Mouse (Mus musculus): ENCODE data around the gene Armc12. TPM values are rescaled to one million over a fixed set of nuclear protein-coding genes. Genes with fewer than 3 reads are reported as not detected.

Gene Armc12
- total RNA-seq, 2 experiments from 2014 or later = not detected

- no peak for ATAC-seq (replicated peaks; ENCODE audit: poor library complexity)
Observed at GRCm38 (mm10) chr17:28512696-28513095, 17.9 kb upstream of the Armc12 start.

- ATAC-seq (replicated peaks; ENCODE audit: poor library complexity) = no peak
Observed at GRCm38 (mm10) chr17:28513337-28513736, 17.3 kb upstream of the Armc12 start.

- peak; percentile 15 for ATAC-seq (replicated peaks; ENCODE audit: poor library complexity)
Observed at GRCm38 (mm10) chr17:28513844-28514243, 16.8 kb upstream of the Armc12 start.

GRCm38 (mm10) chr17:28514555-28514954 is 16.1 kb upstream of the Armc12 start:
- no peak for ATAC-seq (replicated peaks; ENCODE audit: poor library complexity)

GRCm38 (mm10) chr17:28515431-28516341 is 14.9 kb upstream of the Armc12 start:
- 0 out of 2 replicates have a peak, but pooled peaks have one; percentile 14 for ATAC-seq (replicated peaks; ENCODE audit: poor library complexity)

GRCm38 (mm10) chr17:28516881-28517280 is 13.7 kb upstream of the Armc12 start:
- no peak for ATAC-seq (replicated peaks; ENCODE audit: poor library complexity)

- no peak for ATAC-seq (replicated peaks; ENCODE audit: poor library complexity)
Observed at GRCm38 (mm10) chr17:28517441-28517955, 13.1 kb upstream of the Armc12 start, which contains the start of gene Fkbp5. Fkbp5 (minus strand) TSS chr17:28517527.

- peak; percentile 60 for ATAC-seq (replicated peaks; ENCODE audit: poor library complexity)
Observed at GRCm38 (mm10) chr17:28517956-28518614, 12.5 kb upstream of the Armc12 start.

GRCm38 (mm10) chr17:28518615-28519071 is 12.0 kb upstream of the Armc12 start:
- 0 out of 2 replicates have a peak, but pooled peaks have one; percentile 3 for ATAC-seq (replicated peaks; ENCODE audit: poor library complexity)

- ATAC-seq (replicated peaks; ENCODE audit: poor library complexity) = no peak
Observed at GRCm38 (mm10) chr17:28519827-28520226, 10.8 kb upstream of the Armc12 start.

- no peak for ATAC-seq (replicated peaks; ENCODE audit: poor library complexity)
Observed at GRCm38 (mm10) chr17:28520561-28520960, 10.0 kb upstream of the Armc12 start.

- ATAC-seq (replicated peaks; ENCODE audit: poor library complexity) = no peak
Observed at GRCm38 (mm10) chr17:28521071-28521726, 9.4 kb upstream of the Armc12 start.

GRCm38 (mm10) chr17:28521920-28522319 is 8.7 kb upstream of the Armc12 start:
- ATAC-seq (replicated peaks; ENCODE audit: poor library complexity) = no peak

- ATAC-seq (replicated peaks; ENCODE audit: poor library complexity) = peak; percentile 59
Observed at GRCm38 (mm10) chr17:28522623-28523354, 7.8 kb upstream of the Armc12 start.

- ATAC-seq (replicated peaks; ENCODE audit: poor library complexity) = no peak
Observed at GRCm38 (mm10) chr17:28523355-28524008, 7.1 kb upstream of the Armc12 start.

GRCm38 (mm10) chr17:28524009-28524695 is 6.5 kb upstream of the Armc12 start:
- ATAC-seq (replicated peaks; ENCODE audit: poor library complexity) = 0 out of 2 replicates have a peak, but pooled peaks have one; percentile 7

GRCm38 (mm10) chr17:28524831-28525430 is 5.7 kb upstream of the Armc12 start:
- no peak for ATAC-seq (replicated peaks; ENCODE audit: poor library complexity)

- ATAC-seq (replicated peaks; ENCODE audit: poor library complexity) = no peak
Observed at GRCm38 (mm10) chr17:28527184-28528042, 3.2 kb upstream of the Armc12 start.

Measured in megakaryocyte progenitor cell, adult 5-6 weeks (primary cell).